Mouse (Mus musculus) ovary, postnatal 10 days (tissue): ENCODE measurements around the gene Atp8a2.
"Not testable (repeated sequence)": the region's sequence is repeated elsewhere in the genome, so short reads cannot be mapped to it uniquely, and the experiment has no call there.

ENCODE experiments used
- DNase-seq: peaks from one replicate; pipeline ENCODE4 v3.0.0; 2022; ENCODE audit warnings: low spot score

Gene Atp8a2

GRCm38 (mm10) chr14:59783348-59784341 lies 413.3 kb downstream of the Atp8a2 start:
- no peak for DNase-seq

GRCm38 (mm10) chr14:59780391-59780790 lies 416.6 kb downstream of the Atp8a2 start:
- DNase-seq: no peak

- no peak for DNase-seq
Observed at GRCm38 (mm10) chr14:59762227-59762626, 434.8 kb downstream of the Atp8a2 start.

GRCm38 (mm10) chr14:59759900-59760493 lies 437.0 kb downstream of the Atp8a2 start:
- DNase-seq: no peak

- no peak for DNase-seq
Observed at GRCm38 (mm10) chr14:59759196-59759839, 437.7 kb downstream of the Atp8a2 start.

GRCm38 (mm10) chr14:59752401-59752800 lies 444.6 kb downstream of the Atp8a2 start:
- DNase-seq: no peak

GRCm38 (mm10) chr14:59750005-59750404 lies 447.0 kb downstream of the Atp8a2 start:
- DNase-seq: no peak

- DNase-seq: no peak
Observed at GRCm38 (mm10) chr14:59745676-59746075, 451.3 kb downstream of the Atp8a2 start.

GRCm38 (mm10) chr14:59741752-59742151 lies 455.2 kb downstream of the Atp8a2 start:
- DNase-seq: no peak

GRCm38 (mm10) chr14:59739446-59739845 lies 457.5 kb downstream of the Atp8a2 start:
- DNase-seq: no peak

GRCm38 (mm10) chr14:59737734-59738294 lies 459.2 kb downstream of the Atp8a2 start:
- DNase-seq: no peak

- DNase-seq: no peak
Observed at GRCm38 (mm10) chr14:59736861-59737700, 459.9 kb downstream of the Atp8a2 start.

GRCm38 (mm10) chr14:59730043-59730390 lies 467.0 kb downstream of the Atp8a2 start:
- no peak for DNase-seq

- no peak for DNase-seq
Observed at GRCm38 (mm10) chr14:59729298-59730042, 467.5 kb downstream of the Atp8a2 start.

GRCm38 (mm10) chr14:59727016-59727415 lies 470.0 kb downstream of the Atp8a2 start:
- DNase-seq: no peak

- DNase-seq: no peak
Observed at GRCm38 (mm10) chr14:59723163-59723562, 473.8 kb downstream of the Atp8a2 start.

- DNase-seq: no peak
Observed at GRCm38 (mm10) chr14:59721957-59722356, 475.0 kb downstream of the Atp8a2 start.

GRCm38 (mm10) chr14:59721356-59721755 lies 475.6 kb downstream of the Atp8a2 start:
- no peak for DNase-seq

- no peak for DNase-seq
Observed at GRCm38 (mm10) chr14:59720386-59720785, 476.6 kb downstream of the Atp8a2 start.

GRCm38 (mm10) chr14:59716443-59717085 lies 480.4 kb downstream of the Atp8a2 start:
- DNase-seq: not testable (repeated sequence)
